Mouse (Mus musculus) hindbrain, embryonic 15.5 days (tissue): Measurements from ENCODE around the gene Ankzf1. TPM values are rescaled to one million over a fixed set of nuclear protein-coding genes. Genes with fewer than 3 reads are reported as not detected.

ENCODE experiments used
- ATAC-seq: fragments of 200-750 bp; cut with Nextera tagmentation; 2 replicates; pipeline ENCODE4 v1.8.0; 2017; ENCODE audit warnings: low read depth, moderate number of reproducible peaks, moderate TSS enrichment; ENCODE audit not compliant: low FRiP score
- H3K27ac ChIP-seq: fragments of 300-500 bp; sonication (generic); replicated peaks from 2 replicates; pipeline ENCODE4 v1.5.1; 2015; ENCODE audit warnings: mild to moderate bottlenecking, inconsistent platforms
- H3K27me3 ChIP-seq: fragments of 300-500 bp; sonication (generic); 2 replicates; pipeline ENCODE4 v1.6.1; 2015; ENCODE audit warnings: control low read depth, inconsistent platforms
- H3K36me3 ChIP-seq: fragments of 300-500 bp; sonication (generic); 2 replicates; pipeline ENCODE4 v1.6.1; 2015; ENCODE audit warnings: control low read depth, inconsistent platforms
- H3K4me1 ChIP-seq: fragments of 300-500 bp; sonication (generic); replicated peaks from 2 replicates; pipeline ENCODE4 v1.6.1; 2015; ENCODE audit warnings: control low read depth, inconsistent platforms
- H3K4me2 ChIP-seq: fragments of 300-500 bp; sonication (generic); 2 replicates; pipeline ENCODE4 v1.6.1; 2015; ENCODE audit warnings: moderate library complexity, mild to moderate bottlenecking, inconsistent platforms
- H3K4me3 ChIP-seq: fragments of 300-500 bp; sonication (generic); 2 replicates; pipeline ENCODE4 v1.5.1; 2015; ENCODE audit warnings: mild to moderate bottlenecking, inconsistent platforms
- H3K9ac ChIP-seq: fragments of 300-500 bp; sonication (generic); 2 replicates; pipeline ENCODE4 v1.6.1; 2015; ENCODE audit warnings: inconsistent platforms
- H3K9me3 ChIP-seq: fragments of 300-500 bp; sonication (generic); 2 replicates; pipeline ENCODE4 v1.6.1; 2016; ENCODE audit warnings: control low read depth, inconsistent platforms
- WGBS: fragments of 180-500 bp; shearing (Covaris S2); methylation state at CpG from one replicate; pipeline ENCODE4 v1.1.7; 2015; 5-methylcytosine and 5-hydroxymethylcytosine counted together
- polyA plus RNA-seq: library from polyadenylated mRNA; unstranded; fragments of >200 nt; fragmentation: Nextera tagmentation; extraction: Ambion mirVana; gene quantifications from 2 replicates; pipeline ENCODE4 v1.2.1, GENCODE M21; 2015

Gene Ankzf1
- polyA plus RNA-seq = 23.2 and 24.2 TPM in 2 replicates

DNA sequence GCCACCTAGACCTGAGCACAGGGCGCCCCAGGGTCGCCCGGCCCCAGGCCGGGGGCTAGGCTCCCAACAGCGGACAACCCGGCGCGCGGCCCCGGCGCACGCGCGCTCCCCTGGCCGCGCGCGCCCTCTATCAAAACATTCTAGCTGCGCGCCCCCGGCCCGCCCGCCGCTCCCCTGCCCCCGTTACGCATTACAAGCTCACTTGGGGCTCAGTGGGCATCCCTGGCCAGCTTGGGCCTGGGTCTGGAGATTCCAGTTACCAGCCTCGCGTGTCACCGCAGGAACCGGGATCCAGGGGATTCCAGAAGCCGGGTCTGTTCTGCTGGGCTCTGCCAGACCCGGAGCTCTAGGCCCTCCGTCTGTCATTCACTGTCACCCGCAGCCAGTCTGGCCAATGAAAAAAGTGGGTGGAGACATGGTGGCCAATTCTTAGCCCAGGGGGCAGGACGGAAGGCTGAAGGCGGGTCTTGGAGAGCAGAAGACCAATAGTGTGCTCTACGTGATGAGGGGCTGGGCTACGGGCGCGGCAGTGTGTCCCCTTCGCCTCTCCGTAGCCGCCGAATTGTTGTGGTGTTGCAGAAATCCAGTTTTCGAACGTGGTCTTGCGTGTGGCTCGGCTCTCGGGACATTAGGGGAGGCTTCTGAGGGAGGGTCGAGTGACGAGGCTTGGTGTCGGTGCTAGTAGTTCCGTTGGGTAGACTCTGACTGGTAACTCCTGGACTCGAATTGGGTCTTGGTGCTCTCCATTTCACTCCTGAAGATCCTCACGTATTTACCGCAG is at the start of gene Ankzf1, which contains the start of gene Atg9a:
Gene Ankzf1 (plus strand): TSS at position 530 of the 781 bp plus-strand sequence.
Gene Atg9a (minus strand): TSS at position 575 of the 781 bp plus-strand sequence.
- WGBS = under 1% methylated on average over 55 of the region's 56 CpGs

DNA sequence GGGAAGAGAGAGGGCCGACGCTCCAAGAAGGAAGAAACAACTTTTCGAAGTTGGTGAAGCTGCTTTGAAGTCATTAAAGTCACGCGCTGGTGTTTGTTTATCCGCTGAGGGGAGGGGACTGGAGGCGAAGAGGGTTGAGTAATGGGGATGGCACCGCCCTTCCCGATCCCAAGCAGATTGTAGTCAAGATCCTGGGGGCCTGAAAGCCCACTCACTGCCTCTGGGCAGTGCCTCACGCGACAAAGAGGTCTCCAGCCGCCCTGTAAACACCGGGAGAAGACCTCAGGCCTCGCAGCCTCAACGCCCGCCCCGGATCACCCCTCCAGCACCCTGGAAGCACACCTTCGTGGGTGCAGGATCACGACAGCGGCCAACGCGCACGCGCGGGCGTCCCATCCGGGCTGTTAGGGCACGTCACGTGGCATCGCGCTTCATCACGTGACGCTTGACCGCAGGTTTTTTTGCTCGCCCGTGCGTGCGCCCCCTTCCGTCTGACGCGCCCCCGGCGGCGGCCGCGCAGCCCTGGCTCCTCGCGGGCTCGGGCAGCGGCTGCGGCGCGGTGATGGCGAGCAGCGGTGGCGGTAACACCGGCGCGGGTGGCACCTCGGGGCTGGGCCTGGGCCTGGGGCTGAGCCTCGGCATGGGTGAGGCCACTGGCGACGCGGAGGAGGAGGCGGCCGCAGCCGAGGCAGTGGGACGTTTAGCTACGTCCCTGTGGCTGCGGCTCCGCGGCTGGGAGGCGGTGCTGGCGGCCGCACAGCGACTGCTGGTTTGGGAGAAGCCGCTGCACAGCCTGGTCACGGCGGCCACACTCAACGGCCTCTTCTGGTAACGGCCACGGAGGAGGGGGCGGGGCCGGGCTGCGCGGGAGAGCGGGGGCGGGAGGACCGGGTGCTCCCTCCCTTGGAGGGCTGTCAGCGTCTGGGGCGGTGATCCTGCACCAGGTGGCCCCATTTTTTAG is 49.4 kb upstream of the Ankzf1 start, which contains the start of the genes Cnppd1 and Retreg2:
Gene Cnppd1 (minus strand): TSS at position 411 of the 961 bp plus-strand sequence.
Gene Retreg2 (plus strand): TSS at position 478 of the 961 bp plus-strand sequence.
- peak within 1 kb of the TSS; percentile 98 for H3K4me2 ChIP-seq
- H3K27ac ChIP-seq = peak within 1 kb of the TSS; percentile 99
- H3K4me3 ChIP-seq = peak within 1 kb of the TSS; percentile 90
- H3K9ac ChIP-seq = peak within 1 kb of the TSS; percentile 92
- peaks cover 47% of the 10 kb centered on the region for H3K36me3 ChIP-seq
- under 1% methylated on average over 87 of the region's 91 CpGs for WGBS
- no peaks in the 10 kb centered on the region for H3K27me3 ChIP-seq
- peaks cover 39% of the 10 kb centered on the region for H3K4me1 ChIP-seq
- H3K9me3 ChIP-seq = no peaks in the 10 kb centered on the region
- peak; percentile 90 for ATAC-seq

More for the DNA sequence above, at the start of gene Ankzf1, which contains the start of gene Atg9a:
- H3K4me1 ChIP-seq = peaks cover 28% of the 10 kb centered on the region
- H3K36me3 ChIP-seq = peaks cover 34% of the 10 kb centered on the region
- no peaks in the 10 kb centered on the region for H3K9me3 ChIP-seq
- peak within 1 kb of the TSS; percentile 94 for H3K4me2 ChIP-seq
- H3K9ac ChIP-seq = peak within 1 kb of the TSS; percentile 96
- H3K4me3 ChIP-seq = peak within 1 kb of the TSS; percentile 82
- peak within 1 kb of the TSS; percentile 98 for H3K27ac ChIP-seq
- no peaks in the 10 kb centered on the region for H3K27me3 ChIP-seq
- peak; percentile 99 for ATAC-seq

DNA sequence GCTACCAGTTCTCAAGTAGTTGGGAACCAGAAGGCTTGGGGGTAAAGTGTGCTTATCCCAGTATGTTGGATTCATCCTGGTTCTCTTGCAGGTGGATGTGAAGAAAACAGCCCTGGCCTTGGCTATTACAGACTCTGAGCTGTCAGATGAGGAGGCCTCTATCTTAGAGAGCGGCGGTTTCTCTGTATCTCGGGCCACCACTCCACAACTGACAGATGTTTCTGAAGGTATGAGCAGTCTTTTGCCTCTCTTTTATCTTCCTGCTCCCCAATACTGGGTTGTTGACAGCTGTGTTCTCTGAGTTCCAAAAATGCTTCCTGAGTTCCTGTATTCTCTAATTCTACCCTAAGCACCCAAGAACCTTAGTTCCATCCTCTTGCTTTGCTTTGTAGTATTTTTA is 46.4 kb upstream of the Ankzf1 start:
- Histone ChIP-seq H3K36me3 (peaks cover 42% of the 10 kb centered on the region), H3K4me3 (no peak overlapping the region), H3K4me1 (peaks cover 28% of the 10 kb centered on the region), H3K9me3 (no peaks in the 10 kb centered on the region), H3K27me3 (no peaks in the 10 kb centered on the region), H3K27ac (no peak overlapping the region), H3K9ac (no peak overlapping the region), H3K4me2 (no peak overlapping the region)
- no peak for ATAC-seq
- 97% methylated on average over 3 of the region's 3 CpGs for WGBS

DNA sequence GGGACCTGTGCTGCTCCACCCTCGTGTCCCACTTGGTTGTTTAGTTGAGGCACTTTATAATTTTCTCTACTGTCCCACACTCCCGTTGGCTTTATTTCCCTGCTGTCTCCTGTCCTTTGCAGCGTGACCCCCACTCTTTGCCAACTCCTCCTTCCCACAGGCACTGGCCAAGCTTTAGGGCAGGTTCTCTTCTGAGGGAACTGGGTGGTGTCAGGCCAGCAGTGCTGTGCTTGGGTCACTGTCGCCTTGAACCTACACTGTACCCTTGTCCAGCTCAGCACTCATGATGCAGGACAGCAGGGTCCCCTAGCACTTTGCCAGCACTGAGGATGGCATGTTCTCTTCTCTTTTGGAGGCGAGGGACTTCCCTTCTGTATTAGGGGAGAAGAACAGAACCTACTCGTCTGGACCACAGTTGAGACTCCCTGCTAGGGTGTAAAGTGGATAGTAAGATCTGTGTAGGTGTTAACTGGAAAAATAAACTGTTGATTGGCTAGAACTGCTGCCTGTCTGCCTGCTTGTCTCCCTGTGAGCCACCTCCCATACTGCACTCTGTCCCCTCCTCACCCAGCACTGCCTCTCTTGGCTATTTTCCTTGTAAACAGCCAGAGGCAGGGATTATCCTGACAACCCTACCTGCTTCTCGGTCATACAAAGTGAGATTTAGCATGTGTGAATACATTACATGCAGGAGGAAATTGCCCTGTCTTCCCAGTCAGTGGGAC is 44.4 kb upstream of the Ankzf1 start:
- H3K36me3 ChIP-seq = peaks cover 42% of the 10 kb centered on the region
- no peaks in the 10 kb centered on the region for H3K27me3 ChIP-seq
- H3K4me1 ChIP-seq = peaks cover 15% of the 10 kb centered on the region
- no peak overlapping the region for H3K9ac ChIP-seq
- H3K4me2 ChIP-seq = no peak overlapping the region
- no peak overlapping the region for H3K27ac ChIP-seq
- H3K4me3 ChIP-seq = no peak overlapping the region
- ATAC-seq = no peak
- no peaks in the 10 kb centered on the region for H3K9me3 ChIP-seq
- WGBS = 90% methylated on average over 7 of the region's 7 CpGs

DNA sequence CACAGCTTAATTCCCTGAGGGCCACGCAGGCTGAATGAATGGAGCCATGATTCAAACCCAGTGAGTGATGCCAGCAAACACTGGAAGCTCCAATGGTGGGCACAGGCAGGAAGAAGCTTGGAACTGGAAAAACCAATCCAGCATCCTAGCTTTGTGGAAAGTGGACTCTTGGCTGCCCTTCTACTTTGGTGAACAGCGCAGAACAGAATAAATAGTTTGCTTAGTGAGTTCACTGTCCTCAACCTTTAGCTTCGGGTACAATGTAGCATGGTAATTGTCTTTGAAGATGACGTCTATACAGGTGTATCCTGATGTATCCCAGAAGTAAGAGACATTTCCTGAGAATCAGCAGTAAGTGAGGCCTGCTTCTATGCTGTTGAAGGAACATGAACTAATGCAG is 43.2 kb upstream of the Ankzf1 start:
- Histone ChIP-seq H3K36me3 (peaks cover 42% of the 10 kb centered on the region), H3K9me3 (no peaks in the 10 kb centered on the region), H3K4me2 (no peak overlapping the region), H3K27ac (no peak overlapping the region), H3K9ac (no peak overlapping the region), H3K4me1 (peaks cover 12% of the 10 kb centered on the region), H3K4me3 (no peak overlapping the region), H3K27me3 (no peaks in the 10 kb centered on the region)
- no peak for ATAC-seq
- WGBS = 92% methylated on average over 4 of the region's 4 CpGs

DNA sequence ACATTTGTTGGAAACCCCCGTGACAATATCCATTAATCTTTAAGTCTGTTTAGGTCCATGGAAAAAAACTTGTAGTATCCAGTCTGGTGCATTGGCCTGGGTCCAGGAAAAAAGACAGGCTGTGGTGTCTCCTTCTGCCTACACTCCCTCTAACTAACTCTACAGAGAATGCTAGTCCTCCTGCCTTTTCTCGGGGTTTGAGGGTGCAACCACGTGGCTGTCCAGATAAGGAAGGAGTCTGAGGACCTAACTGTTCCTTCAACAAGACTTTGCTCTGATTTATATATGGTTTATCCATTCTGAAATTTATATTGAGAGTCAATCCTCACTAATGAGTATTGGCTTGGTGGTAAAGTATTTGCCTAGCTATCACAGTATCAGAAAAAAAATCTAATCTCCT is 36.1 kb upstream of the Ankzf1 start:
- no peaks in the 10 kb centered on the region for H3K27me3 ChIP-seq
- H3K27ac ChIP-seq = no peak overlapping the region
- no peaks in the 10 kb centered on the region for H3K36me3 ChIP-seq
- 68% methylated on average over 3 of the region's 3 CpGs for WGBS
- no peak overlapping the region for H3K4me2 ChIP-seq
- H3K9ac ChIP-seq = no peak overlapping the region
- no peak overlapping the region for H3K4me3 ChIP-seq
- no peak for ATAC-seq
- H3K4me1 ChIP-seq = no peaks in the 10 kb centered on the region
- H3K9me3 ChIP-seq = no peaks in the 10 kb centered on the region

DNA sequence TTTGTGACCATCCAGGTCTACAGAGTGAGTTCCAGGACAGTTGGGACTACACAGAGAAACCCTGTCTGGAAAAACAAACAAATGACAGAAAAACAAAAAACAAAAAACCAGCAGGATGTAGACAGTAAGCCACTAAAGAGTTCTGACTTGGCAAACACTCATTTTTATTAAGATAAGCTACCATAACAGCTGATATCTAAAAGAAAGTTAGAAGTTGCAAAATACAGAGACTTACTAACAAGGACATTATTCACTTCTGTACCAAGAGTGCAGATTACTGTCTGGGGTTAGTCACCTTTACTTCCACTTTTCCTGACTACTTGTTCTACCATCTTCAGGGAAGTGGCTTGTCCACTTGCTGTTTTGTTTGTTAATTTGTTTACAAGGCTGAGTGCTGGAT is 33.0 kb upstream of the Ankzf1 start:
- no peak for ATAC-seq
- no peak overlapping the region for H3K27ac ChIP-seq
- no peaks in the 10 kb centered on the region for H3K27me3 ChIP-seq
- no peaks in the 10 kb centered on the region for H3K36me3 ChIP-seq
- H3K4me3 ChIP-seq = no peak overlapping the region
- no peak overlapping the region for H3K9ac ChIP-seq
- H3K9me3 ChIP-seq = no peaks in the 10 kb centered on the region
- H3K4me2 ChIP-seq = no peak overlapping the region
- H3K4me1 ChIP-seq = no peaks in the 10 kb centered on the region

DNA sequence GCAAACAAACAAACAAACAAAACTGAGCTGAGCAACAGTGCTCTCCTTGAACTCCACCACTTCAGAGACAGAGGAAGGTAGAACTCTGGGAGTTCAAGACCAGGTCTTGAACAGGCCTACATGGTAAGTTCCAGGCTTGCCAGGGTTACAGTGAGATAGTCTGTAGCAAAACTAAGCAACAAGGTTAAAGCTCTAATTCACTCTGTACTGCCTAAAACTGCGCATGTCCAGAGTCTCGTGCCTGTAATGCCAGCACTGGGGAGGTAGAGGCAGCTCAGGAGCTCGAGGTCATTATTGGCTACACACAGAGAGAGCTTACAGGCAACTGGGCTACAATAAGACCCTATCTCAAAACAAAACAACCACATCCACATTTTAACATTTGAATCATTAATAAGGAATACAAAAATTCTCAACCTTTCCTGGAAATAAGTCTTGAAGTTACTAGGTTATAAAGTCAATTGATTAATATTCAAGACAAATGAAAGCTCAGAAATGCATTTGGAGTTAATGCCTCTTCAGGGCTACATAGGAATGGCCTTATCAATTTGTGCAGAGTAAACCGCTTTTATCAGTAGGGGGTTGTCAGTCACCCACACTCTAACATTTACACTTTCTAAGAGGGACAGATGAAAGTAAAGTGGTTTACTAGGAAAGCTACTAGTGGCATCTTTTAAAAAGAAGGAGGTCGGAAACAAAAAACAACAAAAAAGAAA is 32.3 kb upstream of the Ankzf1 start:
- no peak for ATAC-seq
- H3K4me3 ChIP-seq = no peak overlapping the region
- H3K36me3 ChIP-seq = no peaks in the 10 kb centered on the region
- H3K27ac ChIP-seq = no peak overlapping the region
- H3K9ac ChIP-seq = no peak overlapping the region
- H3K4me2 ChIP-seq = no peak overlapping the region
- 69% methylated on average over 5 of the region's 5 CpGs for WGBS
- no peaks in the 10 kb centered on the region for H3K4me1 ChIP-seq
- no peaks in the 10 kb centered on the region for H3K27me3 ChIP-seq
- no peaks in the 10 kb centered on the region for H3K9me3 ChIP-seq

DNA sequence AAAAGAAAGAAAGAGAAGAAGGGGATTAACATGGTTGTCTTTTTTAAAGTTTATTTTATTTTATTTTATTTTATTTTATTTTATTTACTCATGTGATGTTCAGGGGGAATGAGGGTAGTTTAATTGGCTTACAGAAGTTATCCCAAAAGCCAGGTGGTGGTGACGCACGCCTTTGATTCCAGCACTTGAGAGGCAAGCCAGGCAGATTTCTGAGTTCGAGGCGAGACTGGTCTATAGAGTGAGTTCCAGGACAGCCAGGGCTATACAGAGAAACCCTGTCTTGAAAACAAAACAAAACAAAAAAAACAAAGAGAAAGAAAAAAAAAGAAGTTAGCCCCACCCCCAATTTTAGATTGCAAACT is 31.7 kb upstream of the Ankzf1 start:
- H3K9me3 ChIP-seq = no peaks in the 10 kb centered on the region
- no peak overlapping the region for H3K4me3 ChIP-seq
- no peaks in the 10 kb centered on the region for H3K36me3 ChIP-seq
- no peak overlapping the region for H3K4me2 ChIP-seq
- 83% methylated on average over 4 of the region's 4 CpGs for WGBS
- H3K27ac ChIP-seq = no peak overlapping the region
- H3K9ac ChIP-seq = no peak overlapping the region
- no peak for ATAC-seq
- H3K27me3 ChIP-seq = no peaks in the 10 kb centered on the region
- H3K4me1 ChIP-seq = no peaks in the 10 kb centered on the region

DNA sequence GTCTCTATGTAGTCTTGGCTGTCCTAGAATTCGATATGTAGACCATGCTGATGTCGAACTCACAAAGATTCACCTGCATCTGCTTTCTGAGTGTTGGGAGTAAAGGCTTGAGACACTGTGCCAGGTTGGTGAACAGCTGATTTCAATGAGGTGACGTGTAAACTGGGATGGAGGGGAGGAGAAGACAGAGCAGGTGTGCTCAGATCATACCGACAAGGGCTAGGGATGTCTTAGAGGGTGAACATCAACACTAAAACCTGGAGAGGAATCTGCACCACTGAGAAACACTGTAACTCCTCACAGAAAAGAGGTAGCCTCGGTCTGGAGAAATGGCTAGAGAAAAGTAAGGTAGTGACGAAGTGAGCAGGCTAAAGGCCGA is 23.9 kb upstream of the Ankzf1 start:
- H3K27ac ChIP-seq = peak overlapping the region; percentile 89
- H3K27me3 ChIP-seq = no peaks in the 10 kb centered on the region
- peak overlapping the region; percentile 67 for H3K4me3 ChIP-seq
- H3K9ac ChIP-seq = no peak overlapping the region
- no peak; the same call in 1 of the 2 replicates for ATAC-seq
- H3K4me2 ChIP-seq = peak overlapping the region; percentile 66
- peaks cover 14% of the 10 kb centered on the region for H3K4me1 ChIP-seq
- H3K9me3 ChIP-seq = no peaks in the 10 kb centered on the region
- peaks cover 29% of the 10 kb centered on the region for H3K36me3 ChIP-seq
- 7% methylated on average over 7 of the region's 7 CpGs for WGBS
